Mouse (Mus musculus) liver, adult 2 months (tissue): ENCODE data around the gene Cd300lg. TPM values are rescaled to one million over a fixed set of nuclear protein-coding genes. Genes with fewer than 3 reads are reported as not detected.
A peak's percentile ranks its signal among the peaks of the same experiment; 100 is the strongest.

Experiments used
- DNase-seq: peaks from one replicate; pipeline ENCODE4 v3.0.0-alpha.2; 2011; ENCODE audit warnings: low read depth, low spot score; ENCODE audit errors: extremely low read depth
- H3K27ac ChIP-seq: fragments of 200-500 bp; replicated peaks from 2 replicates; pipeline ENCODE4 v1.5.1; 2012; ENCODE audit warnings: low read depth, mild to moderate bottlenecking, control low read depth, inconsistent platforms, low read length; ENCODE audit not compliant: insufficient read depth
- H3K27me3 ChIP-seq: fragments of 200-500 bp; 2 replicates; pipeline ENCODE4 v1.6.1; 2012; ENCODE audit warnings: mild to moderate bottlenecking, moderate library complexity, low read length, inconsistent platforms; ENCODE audit not compliant: control insufficient read depth, insufficient read depth
- H3K36me3 ChIP-seq: fragments of 200-500 bp; 2 replicates; pipeline ENCODE4 v1.6.1; 2012; ENCODE audit warnings: low read length, inconsistent platforms; ENCODE audit not compliant: control insufficient read depth, insufficient read depth
- H3K4me1 ChIP-seq: fragments of 200-500 bp; 2 replicates; pipeline ENCODE4 v1.6.1; 2011; ENCODE audit warnings: low read length; ENCODE audit not compliant: control insufficient read depth, insufficient read depth
- H3K4me3 ChIP-seq: fragments of 200-500 bp; 2 replicates; pipeline ENCODE4 v1.5.1; 2011; ENCODE audit warnings: low read depth, mild to moderate bottlenecking, control low read depth, low read length, moderate library complexity; ENCODE audit not compliant: insufficient read depth
- H3K79me2 ChIP-seq: fragments of 200-500 bp; 2 replicates; pipeline ENCODE4 v1.6.1; 2012; ENCODE audit warnings: inconsistent platforms, mild to moderate bottlenecking, low read length, moderate library complexity; ENCODE audit not compliant: control insufficient read depth, insufficient read depth
- H3K9ac ChIP-seq: fragments of 200-500 bp; 2 replicates; pipeline ENCODE4 v1.6.1; 2012; ENCODE audit warnings: low read depth, mild to moderate bottlenecking, control low read depth, inconsistent platforms, low read length
- CTCF ChIP-seq: fragments of 200-500 bp; IDR thresholded peaks from 2 replicates; pipeline ENCODE4 v1.5.1; 2011; ENCODE audit warnings: low read depth, low read length, control low read depth
- POLR2A ChIP-seq: fragments of 200-500 bp; IDR thresholded peaks from 2 replicates; pipeline ENCODE4 v1.6.1; 2011; ENCODE audit warnings: low read length, control low read depth; ENCODE audit not compliant: insufficient read depth; ENCODE audit errors: extremely low read depth
- WGBS: fragments of 180-500 bp; shearing (Covaris S2); methylation state at CpG from one replicate; pipeline ENCODE4 v1.1.7; 2018; 5-methylcytosine and 5-hydroxymethylcytosine counted together
- polyA plus RNA-seq: library from polyadenylated mRNA; depleted of rRNA; stranded (reverse); fragments of >200 nt; gene quantifications from 2 replicates; pipeline ENCODE4 v1.2.3, GENCODE M21; 2012
- total RNA-seq: library from RNA; depleted of rRNA; stranded (reverse); fragments of >200 nt; gene quantifications from 2 replicates; pipeline ENCODE4 v1.2.3, GENCODE M21; 2014

The Cd300lg gene
- total and polyA plus RNA-seq, 2 experiments, result 8.4 to 13.3 TPM

- no peaks in the 10 kb centered on the region for H3K79me2 ChIP-seq
- H3K27ac ChIP-seq, result no peak overlapping the region
- DNase-seq, result no peak
- no peak overlapping the region for H3K4me3 ChIP-seq
- no peak overlapping the region for H3K9ac ChIP-seq
- H3K4me1 ChIP-seq, result no peaks in the 10 kb centered on the region
- TF ChIP-seq POLR2A (no peak), CTCF (no peak)
- no peaks in the 10 kb centered on the region for H3K36me3 ChIP-seq
- H3K27me3 ChIP-seq, result no peaks in the 10 kb centered on the region
- WGBS, result 25% methylated on average over 13 of the region's 13 CpGs
These were observed 29.1 kb downstream of the Cd300lg start for GRCm38 (mm10) chr11:102070426-102070825.

GRCm38 (mm10) chr11:102072729-102073128, 31.4 kb downstream of the Cd300lg start:
- Histone ChIP-seq H3K79me2 (no peaks in the 10 kb centered on the region), H3K9ac (no peak overlapping the region)

GRCm38 (mm10) chr11:102073722-102074121, 32.4 kb downstream of the Cd300lg start:
- no peaks in the 10 kb centered on the region for H3K36me3 ChIP-seq
- peak; percentile 40 for DNase-seq
- no peaks in the 10 kb centered on the region for H3K27me3 ChIP-seq
- no peaks in the 10 kb centered on the region for H3K79me2 ChIP-seq
- H3K4me1 ChIP-seq, result no peaks in the 10 kb centered on the region
- no peak overlapping the region for H3K27ac ChIP-seq
- 59% methylated on average over 14 of the region's 14 CpGs for WGBS
- H3K9ac ChIP-seq, result no peak overlapping the region
- no peak overlapping the region for H3K4me3 ChIP-seq
- TF ChIP-seq POLR2A, result no peak
- no peak for TF ChIP-seq CTCF

More at GRCm38 (mm10) chr11:102072729-102073128, 31.4 kb downstream of the Cd300lg start:
- H3K4me3 ChIP-seq, result no peak overlapping the region
- H3K27me3 ChIP-seq, result no peaks in the 10 kb centered on the region
- H3K4me1 ChIP-seq, result no peaks in the 10 kb centered on the region
- DNase-seq, result no peak
- H3K36me3 ChIP-seq, result no peaks in the 10 kb centered on the region
- TF ChIP-seq CTCF (no peak), POLR2A (no peak)
- 85% methylated on average over 5 of the region's 5 CpGs for WGBS
- no peak overlapping the region for H3K27ac ChIP-seq

- Histone ChIP-seq H3K27me3 (no peaks in the 10 kb centered on the region), H3K9ac (no peak overlapping the region), H3K4me1 (peaks cover 2% of the 10 kb centered on the region; the same call in 1 of the 2 replicates), H3K36me3 (no peaks in the 10 kb centered on the region), H3K27ac (no peak overlapping the region), H3K4me3 (no peak overlapping the region), H3K79me2 (no peaks in the 10 kb centered on the region)
- no peak for TF ChIP-seq CTCF
- no peak for TF ChIP-seq POLR2A
- WGBS, result 3% methylated on average over 18 of the region's 18 CpGs
- peak; percentile 11 for DNase-seq
These were observed 41.0 kb downstream of the Cd300lg start for GRCm38 (mm10) chr11:102082322-102082721.

- Histone ChIP-seq H3K4me3 (no peak overlapping the region), H3K79me2 (no peaks in the 10 kb centered on the region), H3K27ac (no peak overlapping the region), H3K4me1 (peaks cover 5% of the 10 kb centered on the region), H3K27me3 (no peaks in the 10 kb centered on the region), H3K9ac (no peak overlapping the region), H3K36me3 (no peaks in the 10 kb centered on the region)
- WGBS, result 60% methylated on average over 4 of the region's 4 CpGs
- peak; percentile 10 for DNase-seq
- no peak for TF ChIP-seq CTCF
- TF ChIP-seq POLR2A, result no peak
These were observed 41.9 kb downstream of the Cd300lg start for GRCm38 (mm10) chr11:102083193-102083592.

- H3K4me1 ChIP-seq, result peaks cover 8% of the 10 kb centered on the region
- WGBS, result 88% methylated on average over 7 of the region's 7 CpGs
- DNase-seq, result no peak
- H3K27me3 ChIP-seq, result no peaks in the 10 kb centered on the region
- H3K79me2 ChIP-seq, result no peaks in the 10 kb centered on the region
- no peak overlapping the region for H3K27ac ChIP-seq
- H3K9ac ChIP-seq, result no peak overlapping the region
- TF ChIP-seq CTCF (no peak), POLR2A (no peak)
- no peak overlapping the region for H3K4me3 ChIP-seq
- H3K36me3 ChIP-seq, result no peaks in the 10 kb centered on the region
These were observed 42.9 kb downstream of the Cd300lg start for GRCm38 (mm10) chr11:102084159-102084558.
